Mouse (Mus musculus): ENCODE measurements around the gene Esp8. TPM values are rescaled to one million over a fixed set of nuclear protein-coding genes. Genes with fewer than 3 reads are reported as not detected.
"Not testable (repeated sequence)": the region's sequence is repeated elsewhere in the genome, so short reads cannot be mapped to it uniquely, and the experiment has no call there.

The Esp8 gene
- total RNA-seq (2021): not detected

- no peak for DNase-seq (ENCODE audit: low spot score in 2 of 2)
- intact Hi-C loops (cut with DNase I): no loop called here
These were observed at the start of gene Esp8 for GRCm38 (mm10) chr17:40519818-40520217. TSS of gene Esp8 (plus strand) at chr17:40520022.

- intact Hi-C loops (cut with DNase I); DNase-seq (ENCODE audit: low spot score in 2 of 2): not testable (repeated sequence)
These were observed 36.3 kb upstream of the Esp8 start for GRCm38 (mm10) chr17:40483566-40483965.

GRCm38 (mm10) chr17:40495468-40496185 is 24.2 kb upstream of the Esp8 start:
- DNase-seq (ENCODE audit: low spot score in 2 of 2); intact Hi-C loops (cut with DNase I): not testable (repeated sequence)

- intact Hi-C loops (cut with DNase I): no loop called here
- no peak for DNase-seq (ENCODE audit: low spot score in 2 of 2)
These were observed 10.0 kb downstream of the Esp8 start for GRCm38 (mm10) chr17:40529813-40530212.

- intact Hi-C loops (cut with DNase I): no loop called here
- DNase-seq (ENCODE audit: low spot score in 2 of 2): no peak
These were observed 11.3 kb downstream of the Esp8 start for GRCm38 (mm10) chr17:40531147-40531546.

GRCm38 (mm10) chr17:40547005-40547404 is 27.2 kb downstream of the Esp8 start:
- intact Hi-C loops (cut with DNase I): not testable (repeated sequence)

GRCm38 (mm10) chr17:40553470-40553869 is 33.6 kb downstream of the Esp8 start:
- intact Hi-C loops (cut with DNase I): no loop called here
- DNase-seq (ENCODE audit: low spot score in 2 of 2): no peak

More at GRCm38 (mm10) chr17:40547005-40547404, 27.2 kb downstream of the Esp8 start:
- not testable (repeated sequence) for DNase-seq (ENCODE audit: low spot score in 2 of 2)

GRCm38 (mm10) chr17:40561207-40561606 is 41.4 kb downstream of the Esp8 start, which contains the start of gene Esp6:
TSS of gene Esp6 (plus strand) at chr17:40561507.
- intact Hi-C loops (cut with DNase I): no loop called here
- DNase-seq (ENCODE audit: low spot score in 2 of 2): no peak

Other genes with a start within 250 kb of the Esp8 start
- gene Crisp1, start 200.8 kb upstream of the Esp8 start, total RNA-seq (2021): not detected
- gene Esp6, start 41.5 kb downstream of the Esp8 start, total RNA-seq (2021): not detected
- not detected for gene Esp4, start 78.6 kb downstream of the Esp8 start, total RNA-seq (2021)
- not detected for gene Esp3, start 112.1 kb downstream of the Esp8 start, total RNA-seq (2021)
- gene Esp1, start 207.1 kb downstream of the Esp8 start, total RNA-seq (2021): not detected

Data from left cerebral cortex, postnatal 25 days (tissue).